Mouse (Mus musculus) kidney, embryonic 15.5 days (tissue): Measurements from ENCODE around the gene Nufip1. TPM values are rescaled to one million over a fixed set of nuclear protein-coding genes. Genes with fewer than 3 reads are reported as not detected.

Experiments used
- ATAC-seq: fragments of 200-750 bp; cut with Nextera tagmentation; replicated peaks from 2 replicates; pipeline ENCODE4 v1.8.0; 2017; ENCODE audit warnings: moderate TSS enrichment; ENCODE audit not compliant: low FRiP score
- H3K27ac ChIP-seq: fragments of 300-500 bp; sonication (generic); 2 replicates; pipeline ENCODE4 v1.5.1; 2015; ENCODE audit warnings: mild to moderate bottlenecking, inconsistent platforms
- H3K27me3 ChIP-seq: fragments of 300-500 bp; sonication (generic); 2 replicates; pipeline ENCODE4 v1.6.1; 2015; ENCODE audit warnings: inconsistent platforms
- H3K36me3 ChIP-seq: fragments of 300-500 bp; sonication (generic); 2 replicates; pipeline ENCODE4 v1.6.1; 2015; ENCODE audit warnings: inconsistent platforms
- H3K4me1 ChIP-seq: fragments of 300-500 bp; sonication (generic); 2 replicates; pipeline ENCODE4 v1.6.1; 2015; ENCODE audit warnings: inconsistent platforms
- H3K4me2 ChIP-seq: fragments of 300-500 bp; sonication (generic); 2 replicates; pipeline ENCODE4 v1.6.1; 2015; ENCODE audit warnings: moderate library complexity, mild to moderate bottlenecking, inconsistent platforms
- H3K4me3 ChIP-seq: fragments of 300-500 bp; sonication (generic); replicated peaks from 2 replicates; pipeline ENCODE4 v1.5.1; 2015; ENCODE audit warnings: mild to moderate bottlenecking, inconsistent platforms
- H3K9ac ChIP-seq: fragments of 300-500 bp; sonication (generic); 2 replicates; pipeline ENCODE4 v1.6.1; 2015; ENCODE audit warnings: mild to moderate bottlenecking, inconsistent platforms
- H3K9me3 ChIP-seq: fragments of 300-500 bp; sonication (generic); replicated peaks from 2 replicates; pipeline ENCODE4 v1.6.1; 2016; ENCODE audit warnings: inconsistent platforms
- WGBS: fragments of 180-500 bp; shearing (Covaris S2); methylation state at CpG from one replicate; pipeline ENCODE4 v1.1.7; 2015; ENCODE audit warnings: mixed read lengths; 5-methylcytosine and 5-hydroxymethylcytosine counted together
- polyA plus RNA-seq: library from polyadenylated mRNA; unstranded; fragments of >200 nt; fragmentation: Nextera tagmentation; extraction: Ambion mirVana; gene quantifications from 2 replicates; pipeline ENCODE4 v1.2.1, GENCODE M21; 2015

Nufip1 gene
- polyA plus RNA-seq = 17.5 TPM in 2 replicates

DNA sequence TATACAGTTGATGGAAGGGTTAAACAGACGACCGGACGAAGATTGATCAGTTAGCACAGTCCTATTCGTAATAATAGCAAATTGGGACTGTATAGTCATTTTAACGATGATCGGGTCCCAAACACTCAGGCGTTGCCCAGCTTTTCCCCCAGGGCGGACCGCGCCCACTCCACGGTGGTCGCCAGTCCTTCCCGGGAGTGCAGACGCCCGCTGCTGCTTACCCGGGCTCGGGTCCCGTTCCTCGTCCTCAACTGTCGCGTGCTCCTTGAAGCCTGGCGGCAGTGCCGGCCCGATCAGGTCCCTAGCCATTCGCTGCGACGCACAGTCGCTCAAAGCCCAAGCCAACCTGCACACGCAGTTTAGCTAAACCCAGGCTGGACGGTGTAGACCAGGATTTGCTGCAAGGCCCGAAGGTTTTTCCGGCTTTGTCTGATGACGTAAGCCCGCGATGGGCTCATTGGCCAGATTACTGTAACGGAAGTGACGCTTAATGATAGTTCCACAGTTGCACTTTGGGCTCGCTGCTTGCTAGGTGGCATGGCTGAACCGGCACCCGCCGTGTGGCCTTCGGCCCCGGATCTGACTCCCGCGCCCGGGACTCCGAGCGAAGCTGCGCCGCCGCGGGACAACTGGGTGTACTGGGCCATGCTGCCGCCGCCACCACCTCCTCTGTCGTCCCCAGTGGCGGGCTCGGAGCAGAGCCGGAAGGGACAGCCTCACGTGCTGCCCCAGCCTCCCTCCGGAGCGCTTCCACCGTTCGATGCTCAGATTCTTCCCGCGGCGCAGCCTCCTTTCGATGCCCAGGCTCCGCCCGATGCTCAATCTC lies at the start of gene Nufip1, which contains the start of gene Gpalpp1:
Gene Nufip1, plus strand, starts transcription at position 496 of the 826 bp plus-strand sequence.
Gene Gpalpp1, minus strand, starts transcription at position 365 of the 826 bp plus-strand sequence.
- no peaks in the 10 kb centered on the region for H3K27me3 ChIP-seq
- WGBS = under 1% methylated on average over 69 of the region's 69 CpGs
- H3K36me3 ChIP-seq = peaks cover 30% of the 10 kb centered on the region
- H3K9me3 ChIP-seq = no peaks in the 10 kb centered on the region
- peak within 1 kb of the TSS; percentile 84 for H3K9ac ChIP-seq
- peak within 1 kb of the TSS; percentile 83 for H3K4me2 ChIP-seq
- H3K27ac ChIP-seq = peak within 1 kb of the TSS; percentile 92
- ATAC-seq = peak; percentile 99
- H3K4me3 ChIP-seq = peak within 1 kb of the TSS; percentile 96
- peaks cover 20% of the 10 kb centered on the region for H3K4me1 ChIP-seq

DNA sequence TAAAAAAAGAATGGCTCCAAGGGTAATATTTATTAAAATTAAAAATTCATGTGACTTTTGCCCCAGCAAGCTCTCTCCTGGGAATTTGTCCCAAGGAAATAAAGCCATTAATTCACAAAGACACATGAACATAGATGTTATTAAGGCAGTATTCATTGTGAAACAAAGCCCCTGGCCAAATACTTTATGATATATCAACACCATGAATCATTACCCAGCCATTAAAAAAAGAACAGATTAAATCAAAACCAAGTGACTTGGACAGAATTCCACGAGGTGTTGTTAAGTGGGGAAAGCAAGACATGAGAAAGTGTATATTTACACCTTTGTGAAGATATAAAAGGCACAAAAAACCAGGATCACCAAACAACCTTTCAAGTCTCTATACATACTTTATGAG lies 43.5 kb upstream of the Nufip1 start:
- Histone ChIP-seq H3K36me3 (no peaks in the 10 kb centered on the region), H3K4me1 (no peaks in the 10 kb centered on the region), H3K4me2 (no peak overlapping the region), H3K9ac (no peak overlapping the region), H3K9me3 (no peaks in the 10 kb centered on the region), H3K27me3 (no peaks in the 10 kb centered on the region), H3K27ac (no peak overlapping the region), H3K4me3 (no peak overlapping the region)
- 29% methylated on average over 1 of the region's 1 CpGs for WGBS
- ATAC-seq = no peak

DNA sequence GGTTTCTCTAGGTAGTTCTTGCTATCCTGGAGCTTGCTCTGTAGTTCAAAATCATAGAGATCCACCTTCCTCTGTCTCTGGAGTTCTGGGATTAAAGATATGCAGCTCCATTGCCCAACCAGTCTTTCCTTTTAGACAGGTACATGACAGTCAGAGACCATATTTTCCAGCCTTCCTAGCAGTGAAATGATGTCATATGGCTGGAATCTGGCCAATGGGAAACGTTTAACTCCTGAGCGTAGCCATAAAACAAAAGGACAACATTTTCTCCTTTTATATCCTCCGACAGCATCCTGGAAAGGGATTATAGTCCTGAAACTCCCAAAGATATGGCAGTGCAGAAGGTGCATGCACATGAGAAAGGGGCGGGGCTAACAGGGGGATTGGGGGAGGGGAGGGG lies 42.4 kb upstream of the Nufip1 start:
- no peak for ATAC-seq
- H3K9ac ChIP-seq = no peak overlapping the region
- no peak overlapping the region for H3K4me3 ChIP-seq
- no peak overlapping the region for H3K27ac ChIP-seq
- no peaks in the 10 kb centered on the region for H3K27me3 ChIP-seq
- no peaks in the 10 kb centered on the region for H3K36me3 ChIP-seq
- H3K4me2 ChIP-seq = no peak overlapping the region
- 62% methylated on average over 4 of the region's 4 CpGs for WGBS
- no peaks in the 10 kb centered on the region for H3K9me3 ChIP-seq
- H3K4me1 ChIP-seq = no peaks in the 10 kb centered on the region

DNA sequence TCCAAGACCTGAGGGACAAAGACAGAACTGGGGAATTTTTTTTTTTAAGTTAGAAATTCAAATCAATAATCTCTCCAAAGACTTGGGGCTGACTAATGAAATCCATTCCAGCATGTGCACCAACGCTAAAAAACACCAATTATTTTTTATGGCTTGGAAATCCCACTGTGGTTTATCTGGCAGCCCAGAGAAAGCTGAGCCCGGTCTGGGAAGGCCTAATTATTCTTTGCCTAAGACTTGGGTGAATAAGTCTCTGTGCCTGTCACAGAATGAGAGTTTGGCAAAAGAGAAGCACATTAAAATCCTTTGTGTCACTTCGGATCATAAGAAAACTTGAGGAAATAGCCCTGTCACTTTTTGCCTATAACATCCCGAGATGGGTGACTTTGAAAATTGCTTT lies 41.4 kb upstream of the Nufip1 start:
- Histone ChIP-seq H3K27ac (no peak overlapping the region), H3K9ac (no peak overlapping the region), H3K4me3 (no peak overlapping the region), H3K27me3 (no peaks in the 10 kb centered on the region), H3K36me3 (no peaks in the 10 kb centered on the region), H3K9me3 (no peaks in the 10 kb centered on the region), H3K4me1 (no peaks in the 10 kb centered on the region), H3K4me2 (no peak overlapping the region)
- 68% methylated on average over 4 of the region's 4 CpGs for WGBS
- ATAC-seq = no peak

DNA sequence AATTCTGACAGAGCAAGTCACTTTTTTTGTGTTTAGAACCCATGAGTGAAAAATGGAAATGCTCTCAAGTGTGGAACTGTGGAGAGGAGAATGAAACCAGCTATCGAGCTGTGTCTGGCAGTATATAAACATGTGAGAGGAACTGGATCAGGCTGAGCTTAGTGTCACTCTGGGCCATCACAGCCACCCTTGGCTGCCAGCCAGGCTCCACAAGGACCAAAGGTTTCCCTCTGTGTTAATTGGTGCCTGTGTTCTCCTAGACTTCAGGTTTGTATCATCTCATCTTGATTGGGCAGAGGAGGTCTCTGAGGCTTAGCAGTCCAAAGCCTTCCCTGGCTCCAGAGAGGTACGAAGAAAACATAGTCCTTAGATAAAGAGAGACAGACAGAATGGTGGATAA lies 38.1 kb upstream of the Nufip1 start:
- H3K9ac ChIP-seq = no peak overlapping the region
- no peak for ATAC-seq
- H3K27me3 ChIP-seq = no peaks in the 10 kb centered on the region
- H3K4me3 ChIP-seq = no peak overlapping the region
- H3K36me3 ChIP-seq = no peaks in the 10 kb centered on the region
- 64% methylated on average over 2 of the region's 2 CpGs for WGBS
- H3K27ac ChIP-seq = no peak overlapping the region
- H3K9me3 ChIP-seq = no peaks in the 10 kb centered on the region
- H3K4me1 ChIP-seq = no peaks in the 10 kb centered on the region
- H3K4me2 ChIP-seq = no peak overlapping the region

DNA sequence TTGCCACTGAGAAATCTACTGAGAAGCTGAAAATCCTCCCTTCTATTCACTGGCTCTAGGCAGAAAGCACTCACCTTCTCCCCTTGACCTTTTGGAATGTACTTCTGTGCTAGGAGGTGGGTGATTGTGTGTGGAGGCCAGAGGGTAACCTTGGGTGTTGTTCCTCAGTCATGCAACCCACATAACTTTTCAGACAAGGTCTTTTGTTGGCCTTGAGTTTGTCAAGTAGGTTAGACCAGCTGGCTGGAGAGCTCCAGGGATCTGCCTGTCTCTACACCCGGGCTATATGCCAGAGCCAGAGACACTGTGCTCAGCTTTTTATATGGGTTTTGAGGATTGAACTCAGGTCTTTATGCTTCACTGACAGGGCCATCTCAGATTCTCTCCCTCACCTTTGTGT lies 36.5 kb upstream of the Nufip1 start:
- H3K36me3 ChIP-seq = no peaks in the 10 kb centered on the region
- H3K9me3 ChIP-seq = no peaks in the 10 kb centered on the region
- H3K27ac ChIP-seq = no peak overlapping the region
- H3K4me3 ChIP-seq = no peak overlapping the region
- H3K27me3 ChIP-seq = no peaks in the 10 kb centered on the region
- H3K4me2 ChIP-seq = no peak overlapping the region
- no peaks in the 10 kb centered on the region for H3K4me1 ChIP-seq
- whole genome bisulfite sequencing = 72% methylated on average over 1 of the region's 1 CpGs
- ATAC-seq = no peak
- no peak overlapping the region for H3K9ac ChIP-seq

DNA sequence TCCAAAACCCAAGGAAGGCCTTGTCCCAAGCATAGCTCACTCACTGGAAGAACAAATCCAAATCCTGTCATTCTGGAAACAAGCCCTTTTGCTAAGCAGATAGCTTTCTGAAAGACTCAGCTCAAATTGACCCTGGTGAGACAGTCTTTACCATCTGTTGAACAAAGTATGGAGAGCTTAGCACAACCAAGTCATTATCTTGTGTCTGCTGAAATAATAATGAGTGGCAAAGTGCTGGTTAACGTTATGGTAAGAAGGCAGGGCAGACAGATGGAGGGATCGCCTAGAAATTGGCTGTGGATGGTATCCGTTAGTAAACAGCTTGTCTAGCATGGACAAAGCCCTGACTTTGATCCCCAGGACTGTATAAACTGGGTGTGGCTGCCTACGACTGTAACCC lies 35.0 kb upstream of the Nufip1 start:
- H3K4me2 ChIP-seq = no peak overlapping the region
- no peaks in the 10 kb centered on the region for H3K4me1 ChIP-seq
- no peak overlapping the region for H3K4me3 ChIP-seq
- H3K27ac ChIP-seq = no peak overlapping the region
- no peaks in the 10 kb centered on the region for H3K27me3 ChIP-seq
- ATAC-seq = no peak
- no peaks in the 10 kb centered on the region for H3K36me3 ChIP-seq
- WGBS = 74% methylated on average over 4 of the region's 4 CpGs
- no peak overlapping the region for H3K9ac ChIP-seq
- H3K9me3 ChIP-seq = no peaks in the 10 kb centered on the region

DNA sequence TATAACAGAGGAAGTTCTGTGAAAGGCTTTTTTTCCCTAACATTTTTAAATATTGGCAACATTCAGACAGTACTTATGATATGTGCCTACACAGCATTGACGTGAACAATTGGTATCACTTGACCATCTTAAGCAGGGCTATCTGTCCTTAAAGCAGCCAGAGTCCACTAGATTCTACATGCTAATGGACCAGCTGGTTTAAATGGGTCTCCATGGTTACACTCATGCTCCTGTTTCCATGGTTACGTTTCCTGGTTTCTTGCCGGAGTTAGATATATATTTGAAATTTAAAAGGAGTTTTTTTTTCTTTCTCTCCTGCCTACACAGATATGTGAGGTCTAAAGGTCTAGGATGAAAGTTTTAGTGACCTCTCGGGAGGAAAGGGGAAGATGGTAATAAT lies 34.1 kb upstream of the Nufip1 start:
- Histone ChIP-seq H3K4me2 (no peak overlapping the region), H3K36me3 (no peaks in the 10 kb centered on the region), H3K27me3 (no peaks in the 10 kb centered on the region), H3K27ac (no peak overlapping the region), H3K9ac (no peak overlapping the region), H3K4me3 (no peak overlapping the region), H3K9me3 (no peaks in the 10 kb centered on the region), H3K4me1 (no peaks in the 10 kb centered on the region)
- WGBS = 68% methylated on average over 4 of the region's 4 CpGs
- ATAC-seq = no peak

DNA sequence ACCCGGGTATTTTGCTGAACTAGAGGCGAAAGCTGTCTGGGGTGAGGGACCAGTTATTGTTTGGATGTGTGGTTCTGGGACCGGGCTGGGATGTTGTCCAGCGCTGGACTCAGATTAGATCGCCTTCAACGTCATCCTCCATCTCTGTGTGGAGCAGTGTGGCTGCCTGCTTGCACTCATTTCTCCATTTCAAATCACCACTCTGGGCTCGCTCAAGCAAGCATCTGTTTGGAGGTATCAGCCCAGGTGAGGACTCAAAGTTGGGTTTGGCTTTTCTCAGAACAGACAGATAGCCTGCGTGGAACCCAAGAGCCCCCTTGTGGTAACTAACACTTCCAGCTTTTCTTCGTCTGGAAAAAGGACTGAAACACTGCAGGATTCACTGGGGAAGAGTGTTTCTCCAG lies 33.6 kb upstream of the Nufip1 start:
- 46% methylated on average over 9 of the region's 9 CpGs for WGBS
- no peak for ATAC-seq
- Histone ChIP-seq H3K4me3 (no peak overlapping the region), H3K9ac (no peak overlapping the region), H3K36me3 (no peaks in the 10 kb centered on the region), H3K9me3 (no peaks in the 10 kb centered on the region), H3K27ac (no peak overlapping the region), H3K4me1 (no peaks in the 10 kb centered on the region), H3K4me2 (no peak overlapping the region), H3K27me3 (no peaks in the 10 kb centered on the region)

DNA sequence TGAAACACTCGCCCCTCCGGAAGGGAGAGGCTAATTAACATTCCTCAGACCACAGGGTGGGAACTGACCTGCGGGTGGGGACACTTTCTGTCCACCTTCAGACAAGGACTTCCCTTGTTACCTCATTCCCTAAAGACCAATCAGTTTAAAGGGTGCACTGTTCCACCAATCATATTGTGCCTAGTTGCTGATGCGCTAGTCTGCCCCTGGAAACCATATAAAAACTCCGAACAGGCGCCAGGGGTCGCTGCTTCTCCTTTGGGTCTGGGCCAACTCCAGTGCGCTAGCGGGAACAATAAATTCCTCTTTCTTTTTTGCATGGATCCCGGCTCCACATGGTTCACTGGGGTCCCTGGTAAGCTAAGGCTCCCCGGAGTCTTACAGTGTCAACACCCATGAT lies 29.2 kb upstream of the Nufip1 start:
- WGBS = 69% methylated on average over 11 of the region's 11 CpGs
- no peak for ATAC-seq
- H3K4me1 ChIP-seq = peaks cover 2% of the 10 kb centered on the region; the same call in 1 of the 2 replicates
- H3K9ac ChIP-seq = no peak overlapping the region
- H3K36me3 ChIP-seq = no peaks in the 10 kb centered on the region
- H3K9me3 ChIP-seq = no peaks in the 10 kb centered on the region
- H3K4me3 ChIP-seq = no peak overlapping the region
- H3K27ac ChIP-seq = no peak overlapping the region
- no peak overlapping the region for H3K4me2 ChIP-seq
- no peaks in the 10 kb centered on the region for H3K27me3 ChIP-seq

DNA sequence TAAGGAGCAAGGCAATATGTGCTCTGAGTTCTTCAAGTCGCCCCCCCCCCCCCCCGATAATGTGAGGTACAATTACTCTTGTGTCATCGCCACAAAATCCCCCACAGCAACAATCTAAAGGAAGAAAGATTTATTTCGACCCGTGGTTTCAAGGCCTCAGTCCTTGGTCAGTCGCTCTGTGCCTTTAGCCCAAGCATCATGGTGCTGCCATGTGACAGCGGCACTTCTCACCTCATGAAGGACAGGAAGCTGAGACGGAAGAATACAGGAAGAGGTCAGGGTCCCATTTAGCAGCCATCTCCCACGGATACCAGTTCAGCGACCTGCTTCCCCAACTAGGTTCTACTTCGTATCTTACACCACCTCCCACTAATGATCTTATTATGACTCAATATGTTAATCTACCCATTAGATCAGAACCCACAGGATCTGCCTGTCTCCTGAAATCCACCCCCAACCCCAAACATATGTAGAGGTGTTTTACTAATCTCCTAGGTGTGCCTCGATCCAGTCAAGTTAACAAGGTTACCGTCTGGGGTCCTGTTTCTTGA lies 28.5 kb upstream of the Nufip1 start:
- no peaks in the 10 kb centered on the region for H3K27me3 ChIP-seq
- no peaks in the 10 kb centered on the region for H3K9me3 ChIP-seq
- no peak for ATAC-seq
- no peak overlapping the region for H3K9ac ChIP-seq
- H3K27ac ChIP-seq = no peak overlapping the region
- no peak overlapping the region for H3K4me2 ChIP-seq
- H3K36me3 ChIP-seq = no peaks in the 10 kb centered on the region
- WGBS = 74% methylated on average over 13 of the region's 13 CpGs
- no peak overlapping the region for H3K4me3 ChIP-seq
- H3K4me1 ChIP-seq = peaks cover 2% of the 10 kb centered on the region; the same call in 1 of the 2 replicates

DNA sequence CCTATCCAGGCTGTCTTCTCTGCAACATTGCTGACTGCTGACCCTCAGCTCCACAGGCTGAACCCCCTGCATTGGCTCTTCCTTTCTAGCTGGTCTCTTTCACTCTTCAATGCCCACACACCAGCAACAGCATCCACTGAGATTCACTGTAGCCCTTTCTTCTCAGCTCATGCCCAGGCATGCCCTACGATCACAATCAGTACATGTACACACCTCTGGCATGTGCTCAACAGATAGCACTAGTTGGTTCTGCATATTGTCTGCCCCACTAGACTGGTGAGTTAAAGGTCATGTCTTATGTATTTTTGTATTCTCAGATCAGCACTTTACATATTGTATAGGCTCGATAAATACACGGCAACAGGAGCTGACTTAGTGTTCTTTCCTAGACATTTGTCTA lies 26.5 kb upstream of the Nufip1 start:
- peaks cover 3% of the 10 kb centered on the region for H3K36me3 ChIP-seq
- H3K27ac ChIP-seq = no peak overlapping the region
- H3K27me3 ChIP-seq = no peaks in the 10 kb centered on the region
- no peaks in the 10 kb centered on the region for H3K9me3 ChIP-seq
- H3K4me3 ChIP-seq = no peak overlapping the region
- no peak overlapping the region for H3K4me2 ChIP-seq
- no peak overlapping the region for H3K9ac ChIP-seq
- no peak for ATAC-seq
- H3K4me1 ChIP-seq = peaks cover 2% of the 10 kb centered on the region; the same call in 1 of the 2 replicates
- WGBS = 74% methylated on average over 3 of the region's 3 CpGs
